Mouse (Mus musculus) right cerebral cortex, postnatal 10 days (tissue): ENCODE measurements around the gene Fbxo10.
"Not testable (repeated sequence)": the region's sequence is repeated elsewhere in the genome, so short reads cannot be mapped to it uniquely, and the experiment has no call there.

Experiments used
- DNase-seq, 2 experiments: peaks; one replicate each; pipeline ENCODE4 v3.0.0; 2021; ENCODE audit warnings: low spot score in 2 of 2

Fbxo10 gene

DNA sequence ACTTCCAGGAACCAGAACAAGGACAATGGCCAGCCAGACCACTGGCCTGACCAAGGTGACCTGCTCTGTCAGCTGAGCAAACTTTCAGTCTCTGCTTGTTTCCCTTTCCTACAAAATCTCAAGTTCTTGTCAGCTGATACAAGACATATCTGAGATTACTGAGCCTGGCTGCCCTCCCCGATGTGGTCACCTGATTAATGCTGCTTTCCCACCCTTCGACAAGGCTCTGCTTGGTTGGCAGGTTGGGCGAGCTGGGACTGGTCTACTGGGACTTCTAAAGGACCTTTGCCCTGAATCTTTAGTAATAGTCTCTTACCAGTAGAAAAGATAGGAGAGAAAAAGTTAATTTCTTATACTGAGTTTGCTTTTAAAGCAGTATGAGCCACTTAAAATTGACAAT lies 79.0 kb downstream of the Fbxo10 start:
- DNase-seq, result no peak

- DNase-seq, result no peak
Observed at GRCm38 (mm10) chr4:45000001-45000400, 84.4 kb downstream of the Fbxo10 start.

DNA sequence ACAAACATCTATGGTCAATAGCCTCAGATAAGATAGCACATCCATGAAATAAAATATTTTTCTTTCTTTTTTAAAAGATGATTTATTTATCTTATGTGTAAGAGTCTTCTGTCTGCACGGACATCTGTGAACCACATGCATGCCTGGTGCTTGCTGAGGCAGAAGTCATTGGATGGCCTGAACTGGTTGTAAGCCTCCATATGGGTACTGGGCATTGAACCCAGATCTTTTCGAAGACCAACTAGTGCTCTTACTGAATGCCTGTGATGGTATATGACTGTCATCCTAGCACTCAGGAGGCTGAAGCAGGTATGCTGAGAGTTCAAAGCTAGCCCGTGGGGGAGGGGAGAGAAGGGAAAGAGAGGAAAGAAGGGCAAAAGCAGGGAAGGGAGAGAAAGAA lies 86.3 kb downstream of the Fbxo10 start:
- DNase-seq, result no peak

DNA sequence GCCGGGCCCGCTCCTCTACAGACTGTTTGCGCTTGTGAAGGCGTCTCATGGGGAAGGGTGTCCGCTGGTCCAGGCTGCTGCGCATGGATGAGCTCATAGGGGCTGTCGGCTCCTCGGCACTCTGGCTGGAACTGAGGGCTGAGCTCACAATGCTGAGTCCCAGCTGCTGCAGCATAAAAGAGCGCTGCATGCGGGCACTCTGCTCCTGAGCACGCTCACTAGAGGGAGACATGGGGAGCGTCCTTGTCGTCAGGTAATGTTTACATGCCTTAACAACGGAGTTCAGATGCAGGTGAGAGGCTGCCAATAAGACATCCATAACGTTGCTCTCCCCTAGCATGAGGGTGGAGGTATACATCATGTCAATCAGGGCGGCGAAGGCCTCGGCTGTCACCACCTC lies 89.6 kb downstream of the Fbxo10 start:
- no peak for DNase-seq

DNA sequence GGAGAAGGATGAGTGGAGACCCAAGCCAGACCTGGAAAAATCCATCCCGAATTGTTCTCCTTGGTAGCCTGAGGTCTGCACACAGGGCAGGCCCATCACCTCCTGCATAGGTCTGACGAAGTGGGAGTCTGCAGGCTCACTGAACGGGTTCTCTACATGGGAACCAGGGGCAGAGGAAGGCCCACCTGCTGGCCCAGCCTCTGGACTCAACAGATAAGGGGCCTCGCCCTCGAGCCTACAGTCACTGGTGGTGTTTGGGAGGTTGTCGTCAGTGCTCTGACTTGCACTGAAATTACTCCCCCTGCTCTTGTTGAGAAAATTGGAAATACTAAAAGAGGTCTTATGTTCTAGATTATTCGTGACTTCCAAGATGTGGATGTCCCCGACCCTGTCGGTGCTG lies 90.6 kb downstream of the Fbxo10 start:
- no peak for DNase-seq

DNA sequence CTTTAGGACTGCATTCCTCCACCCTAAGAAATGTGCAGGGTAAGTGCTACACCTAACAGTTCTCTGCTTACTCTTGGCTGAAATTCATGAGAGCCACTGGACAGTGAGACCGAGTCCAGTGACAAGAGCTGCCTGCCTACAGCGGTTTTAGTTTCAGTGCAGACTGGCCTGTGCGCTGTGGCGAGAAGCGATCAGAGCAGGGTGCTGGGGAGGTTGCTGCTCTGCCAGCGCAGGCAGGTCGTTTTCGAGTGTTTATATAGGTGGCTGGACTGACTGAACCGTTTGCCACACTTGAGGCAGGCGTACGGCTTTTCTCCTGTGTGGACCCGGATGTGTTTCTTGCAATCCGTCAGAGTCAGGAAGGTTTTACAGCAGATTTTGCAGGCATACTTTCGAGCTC lies 91.2 kb downstream of the Fbxo10 start:
- DNase-seq, result not testable (repeated sequence)

- DNase-seq, result not testable (repeated sequence)
Observed at GRCm38 (mm10) chr4:44992330-44992729, 92.1 kb downstream of the Fbxo10 start.

DNA sequence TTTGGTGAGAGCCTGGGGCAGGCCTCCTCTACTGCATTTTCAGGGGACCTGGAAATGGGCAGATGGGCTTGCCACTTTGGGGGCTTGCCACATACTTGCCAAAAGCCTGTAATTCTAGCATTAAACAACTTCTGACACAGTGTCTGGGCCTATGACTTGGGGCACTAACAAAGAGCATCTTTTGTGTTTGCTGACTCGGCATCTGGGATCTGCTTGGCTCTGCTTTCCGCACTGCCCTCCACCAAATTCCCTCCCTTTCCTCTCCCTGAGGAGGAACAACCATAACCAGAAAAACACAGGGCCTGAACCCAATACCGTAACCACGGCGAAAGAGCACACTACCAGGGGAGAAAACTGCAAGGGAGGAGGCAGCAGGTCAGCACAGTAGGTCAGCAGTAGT lies 93.8 kb downstream of the Fbxo10 start:
- no peak for DNase-seq
